Mouse (Mus musculus) fibroblast of lung, adult 2 months (primary cell): ENCODE data around the gene Scd3.
"Not testable (repeated sequence)": the region's sequence is repeated elsewhere in the genome, so short reads cannot be mapped to it uniquely, and the experiment has no call there.

Source experiments
- DNase-seq: peaks from one replicate; pipeline ENCODE4 v3.0.0-alpha.2; 2011; ENCODE audit warnings: low read depth

Gene Scd3

GRCm38 (mm10) chr19:44237471-44238006 is 34.5 kb downstream of the Scd3 start:
- DNase-seq, result no peak

GRCm38 (mm10) chr19:44238906-44239305 is 35.8 kb downstream of the Scd3 start:
- DNase-seq, result no peak

GRCm38 (mm10) chr19:44245761-44246171 is 42.7 kb downstream of the Scd3 start:
- DNase-seq, result no peak

GRCm38 (mm10) chr19:44246341-44246911 is 43.4 kb downstream of the Scd3 start:
- no peak for DNase-seq

GRCm38 (mm10) chr19:44247281-44248080 is 44.4 kb downstream of the Scd3 start:
- no peak for DNase-seq

- peak; percentile 97 for DNase-seq
Measured at GRCm38 (mm10) chr19:44248081-44248853, 45.2 kb downstream of the Scd3 start.

- no peak for DNase-seq
Measured at GRCm38 (mm10) chr19:44248854-44249351, 45.8 kb downstream of the Scd3 start.

GRCm38 (mm10) chr19:44251138-44251537 is 48.1 kb downstream of the Scd3 start:
- DNase-seq, result not testable (repeated sequence)

- DNase-seq, result no peak
Measured at GRCm38 (mm10) chr19:44251936-44252558, 49.0 kb downstream of the Scd3 start.

- not testable (repeated sequence) for DNase-seq
Measured at GRCm38 (mm10) chr19:44254106-44254505, 51.0 kb downstream of the Scd3 start.

GRCm38 (mm10) chr19:44257377-44257966 is 54.4 kb downstream of the Scd3 start:
- DNase-seq, result no peak

GRCm38 (mm10) chr19:44259484-44259883 is 56.4 kb downstream of the Scd3 start:
- DNase-seq, result no peak

- DNase-seq, result no peak
Measured at GRCm38 (mm10) chr19:44260487-44260886, 57.4 kb downstream of the Scd3 start.

- no peak for DNase-seq
Measured at GRCm38 (mm10) chr19:44261774-44262173, 58.7 kb downstream of the Scd3 start.

- DNase-seq, result no peak
Measured at GRCm38 (mm10) chr19:44263581-44263980, 60.5 kb downstream of the Scd3 start.

- DNase-seq, result no peak
Measured at GRCm38 (mm10) chr19:44264226-44264625, 61.2 kb downstream of the Scd3 start.

- DNase-seq, result no peak
Measured at GRCm38 (mm10) chr19:44265300-44265699, 62.2 kb downstream of the Scd3 start.

- DNase-seq, result no peak
Measured at GRCm38 (mm10) chr19:44265911-44266337, 62.9 kb downstream of the Scd3 start.

- DNase-seq, result no peak
Measured at GRCm38 (mm10) chr19:44266458-44266823, 63.4 kb downstream of the Scd3 start.

- peak; percentile 87 for DNase-seq
Measured at GRCm38 (mm10) chr19:44266824-44267498, 63.9 kb downstream of the Scd3 start.

GRCm38 (mm10) chr19:44267499-44268002 is 64.5 kb downstream of the Scd3 start:
- no peak for DNase-seq
